Mouse (Mus musculus): ENCODE data around the gene Tcf7l2.

The Tcf7l2 gene

GRCm38 (mm10) chr19:55729376-55729775, 12.2 kb upstream of the Tcf7l2 start:
- DNase-seq (ENCODE audit: low read depth, low spot score): no peak

GRCm38 (mm10) chr19:55732499-55732898, 9.1 kb upstream of the Tcf7l2 start:
- no peak for DNase-seq (ENCODE audit: low read depth, low spot score)

- DNase-seq (ENCODE audit: low read depth, low spot score): no peak
These were observed 8.6 kb upstream of the Tcf7l2 start for GRCm38 (mm10) chr19:55732994-55733393.

GRCm38 (mm10) chr19:55736016-55736415, 5.6 kb upstream of the Tcf7l2 start:
- DNase-seq (ENCODE audit: low read depth, low spot score): no peak

- no peak for DNase-seq (ENCODE audit: low read depth, low spot score)
These were observed 1.9 kb upstream of the Tcf7l2 start for GRCm38 (mm10) chr19:55739713-55740112.

GRCm38 (mm10) chr19:55740753-55741438, 724 bp upstream of the Tcf7l2 start:
- DNase-seq (ENCODE audit: low read depth, low spot score): no peak

- DNase-seq (ENCODE audit: low read depth, low spot score): peak; percentile 65
These were observed 873 bp downstream of the Tcf7l2 start for GRCm38 (mm10) chr19:55742386-55743000.

GRCm38 (mm10) chr19:55743001-55743556, 1.5 kb downstream of the Tcf7l2 start:
- DNase-seq (ENCODE audit: low read depth, low spot score): peak; percentile 55

GRCm38 (mm10) chr19:55743557-55744441, 2.2 kb downstream of the Tcf7l2 start:
- peak; percentile 86 for DNase-seq (ENCODE audit: low read depth, low spot score)

GRCm38 (mm10) chr19:55744576-55745191, 3.1 kb downstream of the Tcf7l2 start:
- DNase-seq (ENCODE audit: low read depth, low spot score): no peak

- no peak for DNase-seq (ENCODE audit: low read depth, low spot score)
These were observed 3.6 kb downstream of the Tcf7l2 start for GRCm38 (mm10) chr19:55745192-55745578.

- DNase-seq (ENCODE audit: low read depth, low spot score): no peak
These were observed 4.6 kb downstream of the Tcf7l2 start for GRCm38 (mm10) chr19:55746241-55746640.

GRCm38 (mm10) chr19:55747237-55747925, 5.8 kb downstream of the Tcf7l2 start:
- peak; percentile 58 for DNase-seq (ENCODE audit: low read depth, low spot score)

- no peak for DNase-seq (ENCODE audit: low read depth, low spot score)
These were observed 6.3 kb downstream of the Tcf7l2 start for GRCm38 (mm10) chr19:55747926-55748291.

GRCm38 (mm10) chr19:55748801-55749200, 7.2 kb downstream of the Tcf7l2 start:
- no peak for DNase-seq (ENCODE audit: low read depth, low spot score)

GRCm38 (mm10) chr19:55749532-55749931, 7.9 kb downstream of the Tcf7l2 start:
- DNase-seq (ENCODE audit: low read depth, low spot score): peak; percentile 69

GRCm38 (mm10) chr19:55750048-55750447, 8.4 kb downstream of the Tcf7l2 start:
- no peak for DNase-seq (ENCODE audit: low read depth, low spot score)

- DNase-seq (ENCODE audit: low read depth, low spot score): no peak
These were observed 8.8 kb downstream of the Tcf7l2 start for GRCm38 (mm10) chr19:55750465-55750864.

GRCm38 (mm10) chr19:55752861-55753260, 11.2 kb downstream of the Tcf7l2 start:
- DNase-seq (ENCODE audit: low read depth, low spot score): no peak

GRCm38 (mm10) chr19:55754303-55754702, 12.7 kb downstream of the Tcf7l2 start:
- DNase-seq (ENCODE audit: low read depth, low spot score): no peak

GRCm38 (mm10) chr19:55755462-55755861, 13.8 kb downstream of the Tcf7l2 start:
- no peak for DNase-seq (ENCODE audit: low read depth, low spot score)

All from mesoderm, embryonic 11.5 days (tissue).